Mouse (Mus musculus) megakaryocyte, adult 5-6 weeks (primary cell): ENCODE results near the gene Abca1. TPM values are rescaled to one million over a fixed set of nuclear protein-coding genes. Genes with fewer than 3 reads are reported as not detected.
A peak's percentile ranks its signal among the peaks of the same experiment; 100 is the strongest.

Experiments used
- ATAC-seq: 2 replicates; pipeline ENCODE4 v1.8.0; 2016; ENCODE audit warnings: mild to moderate bottlenecking, inconsistent platforms; ENCODE audit not compliant: poor library complexity, severe bottlenecking
- total RNA-seq, 2 experiments: library from RNA; stranded (forward) in 1 of 2; stranded (reverse) in 1 of 2; fragments of 153-499, 151-499 nt in 1 of 2; fragments of 221-1000, 200-1000 nt in 1 of 2; gene quantifications; 2 replicates each; pipeline versions ENCODE4 v1.2.3 to v1.2.4; 2015 to 2017

Abca1 gene
- total RNA-seq, 2 experiments from 2014 or later: 1.8 to 3.4 TPM

- no peak for ATAC-seq
Measured at GRCm38 (mm10) chr4:53124837-53125490, 34.7 kb downstream of the Abca1 start.

- no peak for ATAC-seq
Measured at GRCm38 (mm10) chr4:53122310-53122709, 37.4 kb downstream of the Abca1 start.

- peak; percentile 43 for ATAC-seq
Measured at GRCm38 (mm10) chr4:53121516-53122227, 38.0 kb downstream of the Abca1 start.

- ATAC-seq: no peak
Measured at GRCm38 (mm10) chr4:53121084-53121483, 38.6 kb downstream of the Abca1 start.

GRCm38 (mm10) chr4:53120038-53120685, 39.5 kb downstream of the Abca1 start:
- ATAC-seq: peak; percentile 67

GRCm38 (mm10) chr4:53118643-53119042, 41.1 kb downstream of the Abca1 start:
- no peak for ATAC-seq

- ATAC-seq: no peak
Measured at GRCm38 (mm10) chr4:53117610-53118009, 42.1 kb downstream of the Abca1 start.

GRCm38 (mm10) chr4:53117076-53117475, 42.6 kb downstream of the Abca1 start:
- ATAC-seq: no peak

GRCm38 (mm10) chr4:53115866-53116265, 43.8 kb downstream of the Abca1 start:
- peak; percentile 57 for ATAC-seq

- no peak for ATAC-seq
Measured at GRCm38 (mm10) chr4:53115410-53115809, 44.3 kb downstream of the Abca1 start.

- ATAC-seq: no peak
Measured at GRCm38 (mm10) chr4:53111919-53112355, 47.8 kb downstream of the Abca1 start.

- ATAC-seq: no peak
Measured at GRCm38 (mm10) chr4:53110356-53110755, 49.3 kb downstream of the Abca1 start.

- 0 out of 2 replicates have a peak, but pooled peaks have one; percentile 36 for ATAC-seq
Measured at GRCm38 (mm10) chr4:53109381-53109928, 50.2 kb downstream of the Abca1 start.

GRCm38 (mm10) chr4:53108194-53108593, 51.5 kb downstream of the Abca1 start:
- peak; percentile 41 for ATAC-seq

- peak; percentile 36; the same call in 1 of the 2 replicates for ATAC-seq
Measured at GRCm38 (mm10) chr4:53106732-53107131, 53.0 kb downstream of the Abca1 start.

GRCm38 (mm10) chr4:53106071-53106470, 53.6 kb downstream of the Abca1 start:
- no peak for ATAC-seq

- no peak for ATAC-seq
Measured at GRCm38 (mm10) chr4:53104634-53105033, 55.1 kb downstream of the Abca1 start.

GRCm38 (mm10) chr4:53102529-53102928, 57.2 kb downstream of the Abca1 start:
- ATAC-seq: no peak

- ATAC-seq: no peak
Measured at GRCm38 (mm10) chr4:53101306-53101705, 58.4 kb downstream of the Abca1 start.

GRCm38 (mm10) chr4:53100492-53100891, 59.2 kb downstream of the Abca1 start:
- ATAC-seq: no peak

GRCm38 (mm10) chr4:53094850-53095249, 64.8 kb downstream of the Abca1 start:
- ATAC-seq: no peak
